Mouse (Mus musculus) gastrocnemius, postnatal 14 days (tissue): ENCODE results near the gene Pyy. TPM values are rescaled to one million over a fixed set of nuclear protein-coding genes. Genes with fewer than 3 reads are reported as not detected.

ENCODE experiments used
- DNase-seq: peaks from one replicate; pipeline ENCODE4 v3.0.0; 2021; ENCODE audit warnings: mixed read lengths
- intact Hi-C: fragments of 180-260 bp; cut with DNase I; formaldehyde crosslinking; loops from one replicate; pipeline ENCODE4 v1.15.1; 2025; ENCODE audit warnings: low total_unique reads
- total RNA-seq, 2 experiments: library from RNA; stranded (reverse); gene quantifications; 2 replicates each; pipeline ENCODE4 v1.2.3; 2021

Gene Pyy
- total RNA-seq, 2 experiments from 2014 or later, result not detected

DNA sequence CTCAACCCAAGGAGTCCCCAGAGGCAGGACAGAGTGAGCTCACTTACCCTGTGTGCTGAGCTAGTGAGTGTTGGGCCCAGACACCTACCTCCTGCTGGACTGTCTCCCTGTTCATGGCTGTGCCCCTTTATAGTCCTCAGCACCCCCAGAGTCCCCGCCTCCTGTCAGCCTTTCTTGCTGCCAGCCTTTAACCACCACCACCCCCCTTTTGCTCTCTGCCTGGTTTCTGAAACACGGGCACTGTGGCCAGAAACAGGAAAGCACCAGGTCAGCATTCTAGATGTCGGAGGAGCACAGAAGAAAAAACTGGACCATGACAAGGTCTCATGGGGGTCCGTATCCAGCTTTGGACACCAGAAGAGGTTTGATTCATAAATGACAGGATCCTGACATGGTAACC is 6.4 kb downstream of the Pyy start, which contains the start of gene Ppy:
Ppy (minus strand) TSS at position 101 of the 400 bp plus-strand sequence.
- DNase-seq, result no peak
- intact Hi-C loops, result loop anchor here (5.0 to 10.0 kb wide), 2 partner anchors 36 to 164 kb away; partner anchors contain the start of gene Asb16

- intact Hi-C loops, result no loop called here
- peak; percentile 72 for DNase-seq
These were observed 10.7 kb downstream of the Pyy start for GRCm38 (mm10) chr11:102096887-102097391.

GRCm38 (mm10) chr11:102096446-102096845 is 11.2 kb downstream of the Pyy start:
- intact Hi-C loops, result no loop called here
- no peak for DNase-seq

DNA sequence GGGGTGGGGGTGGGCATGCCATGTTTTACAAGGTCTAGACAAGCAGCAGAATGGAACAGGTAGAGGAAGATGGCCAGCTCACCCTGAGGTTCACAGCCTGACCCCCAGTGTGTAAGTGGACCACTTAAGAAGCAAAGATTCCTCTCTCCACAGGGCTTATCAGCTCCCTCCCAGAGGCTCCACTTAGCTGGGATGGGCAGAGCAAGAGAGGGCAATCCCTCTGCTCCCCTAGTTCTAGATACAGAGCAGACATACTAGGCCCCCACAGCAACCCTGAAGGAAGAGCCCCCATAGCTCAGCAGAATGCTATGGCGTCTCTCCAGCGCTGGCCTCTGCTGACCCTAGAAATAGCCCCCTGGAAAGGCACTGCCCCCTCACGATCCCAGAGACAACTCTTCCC is 12.0 kb downstream of the Pyy start:
- intact Hi-C loops, result no loop called here

DNA sequence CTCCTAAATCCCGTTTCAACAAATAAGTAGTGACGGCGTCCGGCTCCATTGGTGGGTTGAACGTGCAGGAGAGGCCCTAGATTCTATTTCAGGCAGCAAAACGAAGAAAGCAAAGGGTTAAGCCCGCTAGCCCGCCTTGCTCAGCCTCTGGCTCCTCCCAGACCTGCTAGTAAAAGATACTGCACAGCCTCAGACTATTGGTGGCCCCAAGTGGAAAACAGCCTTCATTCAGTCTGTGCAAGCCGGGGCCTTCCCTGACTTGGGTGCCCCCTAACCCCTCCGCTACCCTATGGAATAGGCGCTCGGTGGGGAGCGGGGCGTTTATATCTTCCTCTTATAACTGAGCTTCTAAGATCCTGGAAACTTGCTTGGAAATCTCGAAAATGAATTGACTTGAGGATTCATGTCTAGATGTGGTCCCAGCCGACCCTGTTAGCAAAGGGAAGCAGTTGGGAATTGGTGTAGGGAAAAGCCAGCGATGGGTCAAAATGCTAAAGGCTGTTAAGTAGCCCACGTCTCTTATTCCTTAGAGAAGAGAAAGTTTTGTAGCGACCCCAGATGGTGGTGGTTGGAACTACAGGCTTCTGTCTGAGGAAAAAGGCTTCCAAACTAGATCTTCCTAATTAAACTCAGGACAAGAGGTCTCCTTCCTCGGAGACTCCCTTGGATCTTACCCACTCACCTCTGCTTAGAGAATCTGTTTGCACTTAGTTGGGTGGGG is 18.4 kb downstream of the Pyy start:
- intact Hi-C loops, result loop anchor here (2.0 kb wide), 1 partner anchor 28 kb away; no protein-coding TSS in a partner anchor
- DNase-seq, result peak; percentile 34

More for the DNA sequence above, 12.0 kb downstream of the Pyy start:
- no peak for DNase-seq

DNA sequence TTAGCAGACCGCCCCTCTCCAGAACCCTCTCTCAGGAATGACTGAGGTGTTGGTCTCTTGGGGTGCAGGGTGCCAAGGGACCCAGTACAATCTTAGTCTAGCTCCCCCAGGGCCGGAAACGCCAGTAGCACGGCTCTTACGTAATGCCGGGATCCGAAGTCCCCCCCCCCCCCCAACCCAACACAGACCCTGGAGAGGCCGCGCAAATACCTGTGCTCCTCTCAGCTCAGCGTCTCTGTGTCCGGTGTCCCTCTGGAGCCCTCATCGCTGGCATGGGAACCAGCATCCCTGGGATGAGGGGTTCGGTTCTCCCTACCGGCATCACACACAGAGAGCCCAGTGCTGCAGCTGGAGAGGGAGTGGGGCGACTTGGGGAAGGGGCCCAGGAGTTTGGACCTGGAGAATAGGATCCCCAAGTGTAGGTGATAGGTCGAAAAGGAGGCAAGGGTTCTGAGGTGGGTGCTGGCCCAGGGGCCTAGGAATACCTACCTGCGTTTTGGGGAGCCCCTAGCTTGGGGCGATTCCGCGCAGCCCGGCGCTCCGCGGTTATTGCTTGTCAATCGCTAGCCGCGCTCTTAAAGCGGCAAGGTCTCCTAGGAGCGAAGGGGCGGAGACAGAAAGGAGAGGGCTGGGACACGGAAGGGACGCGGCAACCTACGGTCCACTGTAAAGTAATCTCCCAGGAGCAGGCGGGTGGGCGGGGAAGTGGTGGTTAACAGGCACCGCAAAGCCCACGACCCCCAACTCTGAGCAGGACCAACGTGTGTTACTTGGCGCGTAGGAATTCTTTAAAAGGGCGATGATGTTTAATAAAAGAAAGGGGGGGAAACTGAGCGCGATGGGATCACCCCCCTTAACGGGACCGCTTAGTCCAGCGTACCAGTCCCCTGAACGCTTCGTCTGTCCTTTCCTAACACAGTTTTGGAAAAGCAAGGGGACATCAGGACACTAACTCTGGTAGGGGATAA is 19.4 kb downstream of the Pyy start, which contains the start of gene Mpp2:
Mpp2 (minus strand) TSS at position 585 of the 968 bp plus-strand sequence.
- peak; percentile 58 for DNase-seq
- intact Hi-C loops, result loop anchor here (2.0 kb wide), 1 partner anchor 27 kb away; no protein-coding TSS in a partner anchor

GRCm38 (mm10) chr11:102087081-102087751 is 20.4 kb downstream of the Pyy start:
- intact Hi-C loops, result no loop called here
- DNase-seq, result peak; percentile 41

- no peak for DNase-seq
- intact Hi-C loops, result no loop called here
These were observed 21.3 kb downstream of the Pyy start for GRCm38 (mm10) chr11:102086331-102086730.

DNA sequence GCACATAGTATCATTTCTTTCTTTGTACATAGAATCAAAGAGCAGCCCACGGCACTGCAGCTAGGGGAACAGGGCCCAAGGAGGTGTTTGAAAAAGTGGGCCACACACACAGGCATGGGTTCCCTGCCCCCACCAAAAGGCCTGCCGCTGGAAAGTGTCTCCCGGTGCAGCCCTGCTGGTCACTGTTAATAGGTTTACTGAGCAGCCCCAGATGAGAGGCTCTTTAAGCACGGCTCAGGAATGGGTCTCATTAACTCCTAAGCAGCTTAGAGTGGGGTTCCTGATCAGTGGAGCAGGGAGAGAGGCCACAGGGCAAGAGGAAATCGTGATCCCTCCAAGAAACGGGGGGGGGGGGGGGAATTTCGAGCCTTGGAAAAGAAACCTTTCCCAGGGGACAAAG is 23.5 kb downstream of the Pyy start:
- DNase-seq, result no peak
- intact Hi-C loops, result no loop called here

DNA sequence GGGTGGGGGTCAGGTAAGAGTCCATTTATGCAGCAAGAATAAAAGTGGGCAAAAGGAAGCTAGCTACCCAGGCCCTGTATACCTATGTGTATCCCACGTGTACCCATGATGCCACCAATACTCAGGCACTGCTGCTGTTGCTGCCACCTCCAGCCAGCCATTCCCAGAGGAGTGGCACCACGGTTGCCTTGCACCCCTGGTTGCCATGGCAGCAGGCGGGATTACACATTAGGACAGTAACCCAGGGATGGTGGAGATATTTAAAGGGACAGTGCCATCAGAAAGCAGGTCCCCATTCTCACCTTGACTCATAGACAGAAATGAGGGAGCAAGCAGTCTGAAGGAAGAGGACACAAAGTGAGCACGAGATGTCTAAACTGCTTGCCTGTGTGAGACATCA is 24.4 kb downstream of the Pyy start:
- no peak for DNase-seq
- intact Hi-C loops, result no loop called here

- peak; percentile 67 for DNase-seq
- intact Hi-C loops, result no loop called here
These were observed 25.3 kb downstream of the Pyy start for GRCm38 (mm10) chr11:102082322-102082721.

DNA sequence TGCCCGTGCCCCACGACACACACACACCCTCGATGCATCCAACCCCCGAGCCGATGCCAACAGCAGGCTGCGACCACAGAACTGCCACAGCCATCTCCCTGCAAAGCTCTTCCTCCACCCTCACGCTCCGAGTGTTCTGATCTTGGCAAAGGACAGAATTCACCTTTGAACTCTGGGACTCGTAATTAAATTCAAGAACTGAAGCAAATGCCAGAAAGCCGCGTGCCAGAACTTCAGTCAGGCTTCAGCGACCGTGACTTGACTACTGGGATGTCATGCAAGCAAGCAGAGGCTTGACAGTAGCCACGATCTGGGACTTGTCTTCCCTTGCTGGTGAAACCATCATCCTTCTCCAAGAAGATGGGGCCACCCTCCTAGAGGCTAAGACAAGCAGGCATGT is 33.9 kb downstream of the Pyy start:
- intact Hi-C loops, result no loop called here
- no peak for DNase-seq

DNA sequence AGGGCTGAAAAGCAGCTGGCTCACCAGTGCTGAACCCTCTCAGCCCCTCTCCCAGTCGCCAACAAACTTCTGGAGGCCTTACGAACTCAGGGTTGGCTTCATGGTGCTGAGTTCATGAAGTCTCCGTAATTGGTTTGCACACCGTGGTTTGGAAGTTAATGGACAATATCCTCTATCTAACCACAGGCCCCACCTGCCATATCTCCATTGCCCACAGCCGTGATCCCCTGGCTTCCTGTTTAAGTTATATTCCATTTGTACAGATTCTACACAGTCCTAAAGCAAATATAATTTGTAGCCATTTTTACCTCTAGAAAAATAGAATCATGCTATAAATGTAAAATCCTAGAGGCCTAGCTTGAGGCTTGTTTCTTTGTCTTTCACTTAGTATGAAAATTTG is 34.9 kb downstream of the Pyy start:
- intact Hi-C loops, result no loop called here
- DNase-seq, result no peak

- intact Hi-C loops, result no loop called here
- DNase-seq, result no peak
These were observed 37.2 kb downstream of the Pyy start for GRCm38 (mm10) chr11:102070426-102070825.

GRCm38 (mm10) chr11:102069633-102070032 is 38.0 kb downstream of the Pyy start:
- intact Hi-C loops, result no loop called here
- DNase-seq, result no peak

DNA sequence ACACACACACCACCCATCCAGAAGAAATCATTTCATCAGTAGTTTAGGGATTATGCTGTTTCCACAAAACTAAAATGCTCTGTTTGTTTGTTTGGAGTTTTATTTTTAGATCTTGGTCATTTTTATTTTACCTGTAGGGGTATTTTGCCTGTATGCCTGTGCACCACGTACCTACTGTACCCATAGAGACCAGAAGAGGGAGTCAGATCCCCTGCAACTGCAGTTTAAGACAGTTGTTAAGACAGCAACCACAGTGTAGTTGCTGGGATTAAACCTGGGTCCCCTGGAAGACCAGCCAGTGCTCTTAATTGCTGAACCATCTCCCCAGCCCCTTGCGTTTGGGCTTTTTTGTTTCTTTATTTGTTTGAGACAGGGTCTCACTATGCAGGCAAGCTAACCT is 38.7 kb downstream of the Pyy start:
- no peak for DNase-seq
- intact Hi-C loops, result no loop called here

GRCm38 (mm10) chr11:102063076-102063475 is 44.6 kb downstream of the Pyy start:
- DNase-seq, result no peak
- intact Hi-C loops, result loop anchor here (5.0 kb wide), 1 partner anchor 74 kb away; no protein-coding TSS in a partner anchor

DNA sequence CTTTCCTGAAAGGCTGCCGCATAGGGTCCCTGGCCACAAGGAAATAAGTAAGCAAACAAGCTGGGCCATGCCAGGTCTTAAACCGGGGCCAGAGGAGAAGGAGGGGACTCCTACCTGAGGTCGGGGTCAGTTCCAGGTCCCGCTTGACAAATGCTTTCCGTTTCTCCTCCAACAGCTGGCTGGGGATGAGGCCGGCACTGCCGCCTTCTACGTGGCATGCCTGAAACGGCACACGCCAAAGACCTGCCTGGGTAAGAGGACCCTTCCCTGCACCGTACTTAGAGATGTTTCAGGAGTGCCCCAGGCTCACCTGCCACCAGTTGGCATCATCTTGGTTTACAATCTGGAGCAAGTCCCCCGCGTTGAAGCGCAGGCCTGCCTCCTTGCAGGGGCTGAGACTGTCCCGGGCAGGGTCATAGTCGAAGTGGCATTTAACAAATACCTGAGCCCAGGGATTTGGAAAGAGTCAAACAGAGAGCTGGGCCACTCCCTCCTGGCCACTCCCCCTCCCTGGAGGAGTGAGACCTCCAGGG is 45.6 kb downstream of the Pyy start:
- DNase-seq, result no peak
- intact Hi-C loops, result loop anchor here (2.0 to 5.0 kb wide), 2 partner anchors 27 to 75 kb away; partner anchors contain the start of gene Mpp2
